Mouse (Mus musculus) cerebellum, adult 2 months (tissue): ENCODE measurements at regions not wholly inside any gene's neighbourhood (a gene's known extent, or its start where the extent isn't known, plus 50 kb on each side); places are given as distances from the start of the nearest gene placed in this dataset.
A peak's percentile ranks its signal among the peaks of the same experiment; 100 is the strongest.

Experiments
- DNase-seq, 2 experiments: peaks; one replicate each; pipeline ENCODE4 v3.0.0; 2021
- H3K27ac ChIP-seq: fragments of 200-500 bp; 2 replicates; pipeline ENCODE4 v1.5.1; 2012; ENCODE audit warnings: low read length, control low read depth, inconsistent platforms; ENCODE audit not compliant: insufficient read depth
- H3K27me3 ChIP-seq: fragments of 200-500 bp; 2 replicates; pipeline ENCODE4 v1.6.1; 2012; ENCODE audit warnings: inconsistent platforms, mild to moderate bottlenecking, low read length, moderate library complexity; ENCODE audit not compliant: control insufficient read depth, insufficient read depth
- H3K4me1 ChIP-seq: fragments of 200-500 bp; 2 replicates; pipeline ENCODE4 v1.6.1; 2011; ENCODE audit warnings: low read length; ENCODE audit not compliant: control insufficient read depth, insufficient read depth
- H3K4me3 ChIP-seq: fragments of 200-500 bp; replicated peaks from 2 replicates; pipeline ENCODE3; 2011; ENCODE audit warnings: mild to moderate bottlenecking, low read depth, low read length, control low read depth; ENCODE audit not compliant: insufficient read depth
- CTCF ChIP-seq: fragments of 200-500 bp; IDR thresholded peaks from 2 replicates; pipeline ENCODE4 v1.5.1; 2011; ENCODE audit warnings: low read depth, mild to moderate bottlenecking, control low read depth, low read length, moderate library complexity, borderline replicate concordance; ENCODE audit not compliant: insufficient read depth
- POLR2A ChIP-seq: fragments of 200-500 bp; IDR thresholded peaks from 2 replicates; pipeline ENCODE4 v1.6.1; 2011; ENCODE audit warnings: low read length, control low read depth, borderline replicate concordance; ENCODE audit not compliant: insufficient read depth
- WGBS: fragments of 180-500 bp; shearing (Covaris S2); methylation state at CpG from one replicate; pipeline ENCODE4 v1.1.7; 2018; 5-methylcytosine and 5-hydroxymethylcytosine counted together

DNA sequence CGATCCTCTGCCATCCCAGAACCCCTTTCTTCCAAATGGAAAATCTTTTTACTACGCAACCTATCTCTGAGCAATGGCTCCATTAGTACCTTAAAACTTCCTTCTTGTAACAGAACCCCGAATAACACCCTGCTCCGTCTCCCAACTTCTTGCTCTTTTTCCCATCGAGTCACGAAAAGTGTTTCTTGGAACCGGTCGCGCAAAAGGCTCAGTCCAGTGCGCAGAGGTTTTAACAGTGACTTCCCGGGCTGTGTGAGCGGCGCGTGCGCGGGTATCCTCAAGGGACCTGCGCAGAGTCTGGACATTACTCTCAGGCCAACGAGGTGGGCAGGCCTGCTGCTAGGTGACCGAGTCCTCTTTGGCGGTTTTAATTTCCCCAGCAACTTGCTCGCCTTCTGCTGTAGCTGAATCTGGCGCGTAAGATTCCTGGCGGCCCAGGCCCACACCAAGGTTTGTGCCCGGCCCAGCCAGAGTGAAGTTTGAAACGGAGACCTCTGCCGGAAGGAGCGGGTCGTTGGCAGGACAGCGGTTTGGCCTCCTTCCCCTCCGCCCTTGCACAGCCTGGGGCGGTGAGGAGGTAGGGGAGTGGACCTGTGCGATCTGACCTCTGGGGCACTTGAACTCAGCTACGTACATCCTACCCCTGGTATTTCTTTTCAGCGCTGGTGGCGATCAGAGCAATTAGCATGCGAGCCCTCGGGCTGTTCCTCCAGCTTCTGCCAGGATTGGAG lies 1103.8 kb upstream of the 2610301B20Rik start:
- peak; percentile 71 to 76 for DNase-seq
- 2% methylated on average over 38 of the region's 38 CpGs for WGBS
- peak; percentile 51; the same call in 1 of the 2 replicates for TF ChIP-seq POLR2A
- no peak for TF ChIP-seq CTCF
- H3K4me3 ChIP-seq = peak overlapping the region; percentile 80
- no peaks in the 10 kb centered on the region for H3K4me1 ChIP-seq
- H3K27me3 ChIP-seq = no peaks in the 10 kb centered on the region
- peak overlapping the region; percentile 64 for H3K27ac ChIP-seq

DNA sequence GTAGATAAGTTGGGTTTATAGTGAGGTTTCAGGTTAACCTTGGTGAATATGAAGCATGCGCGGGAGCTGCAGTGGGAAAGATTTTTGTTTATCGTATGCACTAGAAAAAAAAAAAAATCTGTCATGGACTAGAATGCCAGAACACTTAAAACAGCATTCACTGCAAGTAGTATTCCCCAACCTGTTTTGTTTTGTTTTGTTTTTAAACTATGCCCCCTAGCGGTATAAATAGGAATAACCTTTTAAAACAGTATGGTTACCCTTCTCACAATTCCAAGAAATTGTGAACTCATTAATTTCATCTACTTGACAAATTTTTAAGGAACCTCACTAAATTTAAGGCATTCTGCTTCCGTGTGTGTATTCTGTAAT lies 1103.2 kb upstream of the 2610301B20Rik start:
- peak overlapping the region; percentile 64 for H3K27ac ChIP-seq

DNA sequence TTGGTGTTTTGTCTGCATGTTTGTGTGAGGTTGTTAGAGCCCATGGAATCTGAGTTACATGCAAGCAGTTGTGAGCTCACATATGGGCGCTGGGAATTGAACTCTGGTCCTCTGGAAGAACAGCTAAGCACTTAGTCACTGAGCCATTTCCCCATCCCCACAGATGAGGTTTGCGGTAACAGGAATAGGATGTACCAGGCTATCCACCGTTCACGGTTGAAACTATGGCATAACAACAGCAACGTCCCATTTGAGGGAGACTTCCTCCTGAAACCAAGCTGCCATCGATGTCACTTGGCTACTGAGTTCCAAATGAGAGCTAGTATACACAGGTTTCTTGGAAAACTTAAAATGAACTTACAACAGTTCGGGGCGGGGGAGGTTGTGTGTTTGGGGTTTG lies 1095.9 kb upstream of the 2610301B20Rik start:
- Histone ChIP-seq H3K27me3 (no peaks in the 10 kb centered on the region), H3K4me1 (no peaks in the 10 kb centered on the region), H3K27ac (no peak overlapping the region), H3K4me3 (no peak overlapping the region)
- 94% methylated on average over 8 of the region's 8 CpGs for WGBS
- TF ChIP-seq POLR2A (no peak), CTCF (no peak)
- no peak for DNase-seq

More for the DNA sequence above, 1103.2 kb upstream of the 2610301B20Rik start:
- TF ChIP-seq POLR2A (no peak), CTCF (peak; percentile 34; the same call in 1 of the 2 replicates)
- WGBS = 0% methylated on average over 5 of the region's 5 CpGs
- peak in 1 of 2 experiments; percentile 51 for DNase-seq
- Histone ChIP-seq H3K4me1 (no peaks in the 10 kb centered on the region), H3K4me3 (peak overlapping the region; percentile 80), H3K27me3 (no peaks in the 10 kb centered on the region)

DNA sequence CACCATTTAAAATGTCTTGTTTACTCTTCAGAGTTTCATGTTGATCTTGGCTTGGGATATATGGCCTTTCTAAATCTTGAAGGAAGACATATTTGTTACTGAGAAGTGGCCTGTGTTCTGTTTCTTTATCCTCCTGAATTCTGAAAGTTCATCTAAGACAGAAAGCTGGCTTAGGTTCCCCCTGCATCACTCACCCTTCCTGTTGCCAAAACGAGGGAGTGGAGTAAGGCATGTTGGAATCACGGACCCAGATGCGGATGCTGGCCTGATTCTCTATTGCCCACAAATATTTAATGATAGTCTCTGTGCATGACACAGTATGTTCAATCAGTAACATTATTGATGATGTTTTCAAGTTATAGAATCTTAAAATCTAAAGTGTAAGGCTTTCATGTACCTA lies 1094.7 kb upstream of the 2610301B20Rik start:
- no peak for DNase-seq
- TF ChIP-seq CTCF (no peak), POLR2A (no peak)
- H3K4me1 ChIP-seq = no peaks in the 10 kb centered on the region
- H3K27ac ChIP-seq = no peak overlapping the region
- H3K4me3 ChIP-seq = no peak overlapping the region
- H3K27me3 ChIP-seq = no peaks in the 10 kb centered on the region
- WGBS = 66% methylated on average over 3 of the region's 3 CpGs

DNA sequence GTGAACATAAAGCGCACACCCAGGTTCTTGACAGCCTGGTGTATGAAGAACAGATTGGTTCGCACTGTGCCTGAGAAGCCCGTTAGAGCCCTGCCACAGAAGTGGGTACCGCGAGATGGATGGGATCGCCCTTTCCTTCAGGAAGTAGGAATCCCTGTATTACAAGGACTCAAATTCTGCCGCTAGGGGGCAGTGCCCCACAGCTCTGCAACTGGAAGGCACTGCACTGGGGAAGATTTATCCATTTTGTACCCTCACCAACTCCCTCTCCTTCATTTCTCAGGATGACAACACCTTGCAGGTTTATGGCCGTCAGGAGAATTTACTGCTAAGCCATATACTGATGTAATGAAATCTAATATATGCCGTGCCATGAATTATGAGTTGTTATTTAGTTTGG lies 1094.1 kb upstream of the 2610301B20Rik start:
- Histone ChIP-seq H3K27me3 (no peaks in the 10 kb centered on the region), H3K27ac (no peak overlapping the region), H3K4me1 (no peaks in the 10 kb centered on the region), H3K4me3 (no peak overlapping the region)
- peak; percentile 40 to 48 for DNase-seq
- TF ChIP-seq POLR2A (no peak), CTCF (peak; percentile 51; the same call in 1 of the 2 replicates)
- WGBS = 48% methylated on average over 9 of the region's 9 CpGs

GRCm38 (mm10) chr4:9781318-9781717 lies 1093.0 kb upstream of the 2610301B20Rik start:
- no peaks in the 10 kb centered on the region for H3K4me1 ChIP-seq
- TF ChIP-seq POLR2A = no peak
- TF ChIP-seq CTCF = no peak
- no peak overlapping the region for H3K27ac ChIP-seq
- H3K4me3 ChIP-seq = no peak overlapping the region
- WGBS = 66% methylated on average over 2 of the region's 2 CpGs
- no peaks in the 10 kb centered on the region for H3K27me3 ChIP-seq
- no peak for DNase-seq

DNA sequence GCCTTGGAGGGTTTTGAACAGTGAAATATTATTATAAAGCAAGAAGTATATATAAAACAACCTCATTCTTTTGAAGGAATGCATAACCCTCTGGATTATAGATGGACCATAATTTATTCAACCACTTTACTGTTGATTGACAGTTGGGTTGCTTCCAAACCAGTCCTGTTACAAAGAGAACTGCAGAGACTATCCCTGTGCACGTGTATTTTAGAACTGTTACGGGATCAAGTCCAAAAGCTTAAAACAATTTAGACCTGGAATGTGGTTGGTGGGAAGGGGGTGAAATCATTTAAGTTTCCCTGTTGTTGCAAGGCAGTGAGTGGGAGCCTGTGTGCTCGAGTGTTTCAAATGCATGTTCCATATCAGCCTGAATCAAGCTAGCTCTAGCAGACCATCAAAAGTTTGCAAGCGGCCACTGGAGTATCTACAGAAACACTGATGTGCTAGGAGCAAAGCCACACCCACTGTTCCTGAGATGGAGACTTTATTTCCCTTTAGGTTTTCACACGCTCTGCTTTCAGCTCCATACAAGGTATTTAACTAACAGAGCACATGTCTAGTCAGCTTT lies 1086.4 kb upstream of the 2610301B20Rik start:
- no peak for DNase-seq
- Histone ChIP-seq H3K27me3 (no peaks in the 10 kb centered on the region), H3K4me3 (no peak overlapping the region), H3K4me1 (no peaks in the 10 kb centered on the region), H3K27ac (no peak overlapping the region)
- 38% methylated on average over 5 of the region's 5 CpGs for WGBS
- TF ChIP-seq CTCF (no peak), POLR2A (no peak)

- WGBS = 85% methylated on average over 8 of the region's 8 CpGs
- no peak for DNase-seq
- no peaks in the 10 kb centered on the region for H3K4me1 ChIP-seq
- no peak overlapping the region for H3K27ac ChIP-seq
- TF ChIP-seq POLR2A = no peak
- no peak for TF ChIP-seq CTCF
- H3K4me3 ChIP-seq = no peak overlapping the region
- H3K27me3 ChIP-seq = no peaks in the 10 kb centered on the region
These were observed 1083.8 kb upstream of the 2610301B20Rik start for GRCm38 (mm10) chr4:9790478-9790877.
